Mouse (Mus musculus) lung, embryonic 14.5 days (tissue): ENCODE measurements around the gene Chid1. TPM values are rescaled to one million over a fixed set of nuclear protein-coding genes. Genes with fewer than 3 reads are reported as not detected.

ENCODE experiments used
- ATAC-seq: fragments of 200-750 bp; cut with Nextera tagmentation; 2 replicates; pipeline ENCODE4 v1.8.0; 2017; ENCODE audit warnings: mild to moderate bottlenecking, moderate TSS enrichment, moderate library complexity; ENCODE audit not compliant: insufficient read depth
- DNase-seq: peaks from one replicate; pipeline ENCODE4 v3.0.0-alpha.2; 2015
- H3K27ac ChIP-seq: fragments of 300-500 bp; sonication (generic); 2 replicates; pipeline ENCODE4 v1.5.1; 2014; ENCODE audit warnings: low read depth, mild to moderate bottlenecking, moderate library complexity
- H3K27me3 ChIP-seq: fragments of 300-500 bp; sonication (generic); 2 replicates; pipeline ENCODE4 v1.6.1; 2014; ENCODE audit warnings: low read length, control low read depth; ENCODE audit not compliant: insufficient read depth
- H3K36me3 ChIP-seq: fragments of 300-500 bp; sonication (generic); 2 replicates; pipeline ENCODE4 v1.6.1; 2014; ENCODE audit warnings: control low read depth; ENCODE audit not compliant: insufficient read depth
- H3K4me1 ChIP-seq: fragments of 300-500 bp; sonication (generic); 2 replicates; pipeline ENCODE4 v1.6.1; 2014; ENCODE audit warnings: antibody characterized with exemption, control low read depth; ENCODE audit not compliant: insufficient read depth
- H3K4me2 ChIP-seq: fragments of 300-500 bp; sonication (generic); 2 replicates; pipeline ENCODE4 v1.6.1; 2014; ENCODE audit warnings: mild to moderate bottlenecking
- H3K4me3 ChIP-seq: fragments of 300-500 bp; sonication (generic); 2 replicates; pipeline ENCODE4 v1.5.1; 2014; ENCODE audit warnings: low read depth, low read length
- H3K9ac ChIP-seq: fragments of 300-500 bp; sonication (generic); 2 replicates; pipeline ENCODE4 v1.6.1; 2014
- H3K9me3 ChIP-seq: fragments of 300-500 bp; sonication (generic); 2 replicates; pipeline ENCODE4 v1.6.1; 2016; ENCODE audit warnings: low read depth, low read length, control low read depth
- CTCF ChIP-seq: IDR thresholded peaks from 2 replicates; pipeline ENCODE4 v1.5.1; 2016; ENCODE audit warnings: antibody characterized with exemption, low read depth
- WGBS: fragments of 180-500 bp; shearing (Covaris S2); extraction: QIAGEN DNeasy Blood & Tissue Kit; methylation state at CpG from one replicate; pipeline ENCODE4 v1.1.7; 2014; 5-methylcytosine and 5-hydroxymethylcytosine counted together
- polyA plus RNA-seq: library from polyadenylated mRNA; unstranded; fragments of >200 nt; fragmentation: Nextera tagmentation; extraction: Ambion mirVana; gene quantifications from 2 replicates; pipeline ENCODE4 v1.2.1, GENCODE M21; 2014

Chid1 gene
- polyA plus RNA-seq, 1 experiment from 2014 or later: 33.0 TPM

DNA sequence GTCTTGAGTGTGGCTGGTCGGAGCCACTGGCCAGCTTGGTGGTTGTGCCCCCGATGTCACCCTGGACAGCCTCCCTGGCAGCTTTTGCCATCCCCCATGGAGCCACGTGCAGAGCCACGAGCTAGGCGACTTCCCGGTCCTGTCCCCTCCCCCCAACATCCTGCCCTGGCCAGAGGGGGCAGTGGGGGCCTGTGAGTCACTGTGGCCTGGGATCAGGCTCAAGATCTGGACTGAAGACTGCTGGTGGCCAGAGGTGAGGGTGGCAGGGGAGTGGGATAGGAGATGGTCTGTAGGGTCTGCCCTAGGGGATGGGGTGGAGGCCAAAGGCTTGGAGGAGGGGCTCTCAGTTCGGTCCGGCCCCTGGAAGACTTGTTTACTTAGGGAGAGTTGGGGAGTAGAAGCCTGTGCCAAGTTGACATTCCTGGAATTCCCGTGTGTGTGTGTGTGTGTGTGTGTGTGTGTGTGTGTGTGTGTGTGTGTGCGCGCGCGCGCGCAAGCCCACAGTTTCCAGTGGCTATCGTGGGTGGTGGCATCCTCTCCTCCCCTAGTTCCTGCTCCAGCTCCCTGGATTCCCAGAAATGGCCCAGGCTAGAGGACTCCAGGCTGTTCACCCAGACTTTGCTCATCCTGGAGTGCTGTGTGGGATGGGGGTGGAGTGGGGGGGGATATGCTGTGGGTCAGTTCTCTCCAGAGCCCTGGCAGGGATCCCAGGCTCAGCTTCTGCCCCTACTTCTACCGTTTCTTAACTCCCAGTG lies 63.3 kb downstream of the Chid1 start:
- 0% methylated on average over 14 of the region's 17 CpGs for WGBS
- peak; percentile 85 for ATAC-seq
- peak; percentile 67 for TF ChIP-seq CTCF
- H3K36me3 ChIP-seq: peaks cover 14% of the 10 kb centered on the region
- H3K27me3 ChIP-seq: no peaks in the 10 kb centered on the region
- peak overlapping the region; percentile 81 for H3K4me3 ChIP-seq
- H3K4me2 ChIP-seq: peak overlapping the region; percentile 86
- H3K27ac ChIP-seq: peak overlapping the region; percentile 98
- H3K4me1 ChIP-seq: peaks cover 31% of the 10 kb centered on the region
- H3K9ac ChIP-seq: peak overlapping the region; percentile 75
- H3K9me3 ChIP-seq: no peaks in the 10 kb centered on the region
- DNase-seq: peak; percentile 90

- H3K4me2 ChIP-seq: peak overlapping the region; percentile 86
- DNase-seq (peak; percentile 47), ATAC-seq (no peak)
- TF ChIP-seq CTCF: no peak
- peaks cover 25% of the 10 kb centered on the region for H3K4me1 ChIP-seq
- 0% methylated on average over 12 of the region's 12 CpGs for WGBS
- peaks cover 20% of the 10 kb centered on the region for H3K36me3 ChIP-seq
- H3K27me3 ChIP-seq: no peaks in the 10 kb centered on the region
- no peaks in the 10 kb centered on the region for H3K9me3 ChIP-seq
- H3K27ac ChIP-seq: peak overlapping the region; percentile 98
- H3K9ac ChIP-seq: peak overlapping the region; percentile 75
- H3K4me3 ChIP-seq: peak overlapping the region; percentile 81
These were observed 63.9 kb downstream of the Chid1 start for GRCm38 (mm10) chr7:141475805-141476158.

DNA sequence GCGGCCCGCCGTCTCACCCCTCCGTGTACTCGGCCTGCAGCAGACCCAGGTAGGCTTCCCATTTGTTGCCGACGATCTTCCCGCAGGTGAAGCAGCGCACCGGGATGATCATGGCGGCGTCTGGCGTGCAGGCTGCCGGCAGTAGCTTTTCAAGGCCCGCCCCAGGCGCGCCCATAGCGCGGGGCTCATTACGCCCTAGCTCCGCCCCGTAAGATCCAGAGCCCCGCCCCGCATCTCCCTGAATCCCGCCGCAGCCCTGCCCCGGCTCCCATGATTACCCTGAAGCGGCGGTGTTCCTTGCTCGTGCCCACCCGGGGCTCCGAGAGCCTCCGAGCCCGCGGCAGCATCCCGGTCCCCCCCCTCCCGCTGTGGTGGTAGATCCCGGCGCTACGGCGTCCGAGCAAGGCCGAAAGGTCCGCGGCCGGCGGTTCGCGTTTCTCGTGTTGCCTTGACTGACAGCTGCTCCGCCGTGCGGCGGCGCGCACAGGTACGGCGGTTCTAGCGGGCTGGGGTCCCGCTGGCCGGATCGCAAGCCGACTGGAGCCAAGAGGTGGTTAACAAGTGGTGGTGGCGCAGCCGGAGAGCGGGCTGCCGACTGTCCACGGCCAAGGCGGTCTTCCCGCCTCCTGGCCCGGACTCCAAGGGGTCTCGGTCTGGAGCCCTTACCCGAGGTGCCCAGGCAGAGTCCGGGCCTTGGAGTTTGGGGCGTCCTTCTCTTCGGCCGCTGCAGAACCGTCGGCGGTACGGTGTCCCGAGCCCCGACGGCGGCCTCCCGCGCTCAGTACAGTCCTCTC lies 64.4 kb downstream of the Chid1 start, which contains the start of the genes Polr2l and Tspan4:
Gene Polr2l (minus strand): TSS at position 122 of the 794 bp plus-strand sequence.
Gene Tspan4 (plus strand): TSS at position 230 of the 794 bp plus-strand sequence.
- H3K9ac ChIP-seq: peak within 1 kb of the TSS; percentile 75

GRCm38 (mm10) chr7:141474160-141474559 lies 65.5 kb downstream of the Chid1 start:
- H3K4me3 ChIP-seq: peak overlapping the region; percentile 81
- H3K9me3 ChIP-seq: no peaks in the 10 kb centered on the region
- ATAC-seq (no peak), DNase-seq (no peak)
- H3K27me3 ChIP-seq: no peaks in the 10 kb centered on the region
- H3K4me2 ChIP-seq: peak overlapping the region; percentile 86
- 7% methylated on average over 5 of the region's 5 CpGs for WGBS
- no peak overlapping the region for H3K27ac ChIP-seq
- peaks cover 36% of the 10 kb centered on the region for H3K36me3 ChIP-seq
- TF ChIP-seq CTCF: no peak
- peak overlapping the region; percentile 75 for H3K9ac ChIP-seq
- peaks cover 30% of the 10 kb centered on the region for H3K4me1 ChIP-seq

More for the DNA sequence above, 64.4 kb downstream of the Chid1 start, which contains the start of the genes Polr2l and Tspan4:
- no peaks in the 10 kb centered on the region for H3K9me3 ChIP-seq
- peak; percentile 93 for DNase-seq
- ATAC-seq: peak; percentile 58
- no peaks in the 10 kb centered on the region for H3K27me3 ChIP-seq
- peaks cover 25% of the 10 kb centered on the region for H3K4me1 ChIP-seq
- 0 out of 2 replicates have a peak, but pooled peaks have one; percentile 11 for TF ChIP-seq CTCF
- peak within 1 kb of the TSS; percentile 81 for H3K4me3 ChIP-seq
- peak within 1 kb of the TSS; percentile 86 for H3K4me2 ChIP-seq
- peaks cover 25% of the 10 kb centered on the region for H3K36me3 ChIP-seq
- H3K27ac ChIP-seq: peak within 1 kb of the TSS; percentile 98
- WGBS: under 1% methylated on average over 77 of the region's 87 CpGs

- Histone ChIP-seq H3K9ac (no peak overlapping the region), H3K36me3 (peaks cover 39% of the 10 kb centered on the region), H3K4me1 (peaks cover 34% of the 10 kb centered on the region), H3K27me3 (no peaks in the 10 kb centered on the region), H3K4me3 (no peak overlapping the region), H3K9me3 (no peaks in the 10 kb centered on the region), H3K27ac (no peak overlapping the region), H3K4me2 (no peak overlapping the region)
- no peak for ATAC-seq
- no peak for DNase-seq
- TF ChIP-seq CTCF: no peak
- WGBS: 74% methylated on average over 6 of the region's 6 CpGs
These were observed 66.9 kb downstream of the Chid1 start for GRCm38 (mm10) chr7:141472763-141473162.

- H3K4me1 ChIP-seq: peaks cover 28% of the 10 kb centered on the region
These were observed 67.4 kb downstream of the Chid1 start for GRCm38 (mm10) chr7:141472226-141472625.

GRCm38 (mm10) chr7:141471236-141471635 lies 68.4 kb downstream of the Chid1 start:
- ATAC-seq: no peak
- no peak overlapping the region for H3K4me3 ChIP-seq
- 85% methylated on average over 1 of the region's 1 CpGs for WGBS
- H3K36me3 ChIP-seq: peaks cover 39% of the 10 kb centered on the region
- H3K4me1 ChIP-seq: peaks cover 30% of the 10 kb centered on the region
- H3K27me3 ChIP-seq: 0 out of 2 replicates have a peak, but pooled peaks cover 4% of the 10 kb centered on the region
- DNase-seq: no peak
- H3K27ac ChIP-seq: no peak overlapping the region
- H3K9me3 ChIP-seq: no peaks in the 10 kb centered on the region
- H3K4me2 ChIP-seq: no peak overlapping the region
- no peak for TF ChIP-seq CTCF
- H3K9ac ChIP-seq: no peak overlapping the region

More at GRCm38 (mm10) chr7:141472226-141472625, 67.4 kb downstream of the Chid1 start:
- H3K36me3 ChIP-seq: peaks cover 39% of the 10 kb centered on the region
- no peak for DNase-seq
- TF ChIP-seq CTCF: no peak
- no peaks in the 10 kb centered on the region for H3K9me3 ChIP-seq
- H3K27me3 ChIP-seq: no peaks in the 10 kb centered on the region
- ATAC-seq: no peak
- H3K27ac ChIP-seq: no peak overlapping the region
- H3K4me2 ChIP-seq: no peak overlapping the region
- H3K4me3 ChIP-seq: no peak overlapping the region
- H3K9ac ChIP-seq: no peak overlapping the region
- 73% methylated on average over 6 of the region's 6 CpGs for WGBS
